Mouse (Mus musculus): ENCODE measurements around the gene 4930556J24Rik.
"Not testable (repeated sequence)": the region's sequence is repeated elsewhere in the genome, so short reads cannot be mapped to it uniquely, and the experiment has no call there.

Gene 4930556J24Rik

GRCm38 (mm10) chr11:3921281-3921850, 55.2 kb downstream of the 4930556J24Rik start:
- peak in 1 of 2 experiments; percentile 35 for DNase-seq (ENCODE audit: low spot score in 2 of 2)

DNA sequence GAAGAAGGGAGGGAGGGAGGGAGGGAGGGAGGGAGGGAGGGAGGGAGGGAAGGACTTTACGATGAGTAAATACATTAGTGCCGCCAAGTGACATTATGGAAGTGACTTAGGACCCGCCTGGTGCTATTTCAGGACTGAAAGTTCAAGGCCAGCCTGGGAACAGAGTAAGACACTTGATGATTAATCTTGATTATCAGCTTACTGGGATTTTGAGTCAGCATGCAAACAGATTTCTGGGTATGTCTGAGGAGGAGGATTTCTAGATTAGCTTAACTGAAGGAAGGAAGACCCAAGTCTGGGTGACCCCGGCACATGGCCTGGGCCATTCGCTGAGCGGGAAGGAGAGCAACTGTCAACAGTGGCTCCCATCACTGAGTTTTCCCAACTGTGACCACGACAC, 56.1 kb downstream of the 4930556J24Rik start:
- DNase-seq (ENCODE audit: low spot score in 2 of 2) = no peak

- no peak for DNase-seq (ENCODE audit: low spot score in 2 of 2)
Measured at GRCm38 (mm10) chr11:3918738-3919137, 57.8 kb downstream of the 4930556J24Rik start.

GRCm38 (mm10) chr11:3914109-3914840, 62.3 kb downstream of the 4930556J24Rik start, which contains the start of gene Slc35e4:
Gene Slc35e4, minus strand, starts transcription at chr11:3914664.
- DNase-seq (ENCODE audit: low spot score in 2 of 2) = peak; percentile 79 to 84

DNA sequence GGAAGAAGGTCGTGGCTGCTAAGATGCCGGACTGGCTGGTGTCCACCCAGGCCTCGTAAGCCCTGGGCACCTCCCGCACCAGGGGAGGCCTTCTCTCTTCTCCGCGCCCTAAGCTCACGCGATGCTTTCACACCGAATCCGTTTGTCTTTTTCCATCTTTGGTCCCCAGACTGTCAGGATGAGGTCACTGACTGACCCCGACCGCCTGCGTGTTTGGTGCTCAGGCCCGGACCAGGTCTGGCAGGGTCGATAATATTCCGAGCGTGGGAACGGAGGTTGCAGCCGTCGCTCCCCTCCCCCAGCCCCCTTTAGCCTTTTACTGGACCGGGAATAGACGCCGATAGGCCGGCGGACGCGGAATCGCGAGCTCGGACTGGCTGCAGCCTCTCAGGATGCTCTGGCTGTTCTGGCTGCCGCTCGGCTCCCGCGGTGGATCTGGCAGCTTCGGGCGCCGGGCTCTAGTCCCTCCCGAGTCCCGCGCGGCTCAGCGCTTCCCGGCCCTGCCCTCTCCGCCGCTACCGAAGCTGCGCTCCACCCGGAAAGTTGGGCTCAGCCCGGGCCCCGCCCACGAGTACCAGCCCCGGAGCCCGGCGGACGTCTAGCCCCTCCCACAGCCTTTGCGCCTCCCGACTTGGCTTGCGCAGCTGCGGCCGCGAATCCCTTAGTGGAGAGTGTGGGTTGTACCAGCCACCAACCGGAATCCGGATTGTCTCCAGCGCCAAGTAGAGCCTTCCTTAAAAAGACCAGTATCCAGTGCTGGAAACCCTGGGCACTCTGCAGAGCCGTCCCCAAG, 63.1 kb downstream of the 4930556J24Rik start:
- DNase-seq (ENCODE audit: low spot score in 2 of 2) = peak; percentile 84

DNA sequence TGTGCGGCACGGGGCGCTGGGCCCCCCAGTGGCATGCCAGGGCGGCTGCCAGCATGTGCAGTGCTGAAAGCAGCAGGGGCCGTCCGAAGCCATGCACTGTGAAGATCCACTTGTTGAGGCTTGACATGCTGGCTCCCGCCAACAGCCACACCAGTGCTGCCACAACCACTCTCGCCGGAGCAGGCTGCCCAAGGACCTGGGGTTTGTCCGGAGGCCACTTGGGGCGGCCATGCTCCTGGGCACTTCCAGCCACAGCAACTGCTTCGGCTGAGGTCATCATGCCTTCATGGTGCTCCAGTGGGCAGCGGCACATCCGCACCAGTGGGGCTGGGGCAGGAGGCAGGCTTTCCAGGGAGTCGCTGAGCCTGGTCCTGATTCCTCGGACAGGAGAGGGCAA, 63.7 kb downstream of the 4930556J24Rik start:
- no peak for DNase-seq (ENCODE audit: low spot score in 2 of 2)

DNA sequence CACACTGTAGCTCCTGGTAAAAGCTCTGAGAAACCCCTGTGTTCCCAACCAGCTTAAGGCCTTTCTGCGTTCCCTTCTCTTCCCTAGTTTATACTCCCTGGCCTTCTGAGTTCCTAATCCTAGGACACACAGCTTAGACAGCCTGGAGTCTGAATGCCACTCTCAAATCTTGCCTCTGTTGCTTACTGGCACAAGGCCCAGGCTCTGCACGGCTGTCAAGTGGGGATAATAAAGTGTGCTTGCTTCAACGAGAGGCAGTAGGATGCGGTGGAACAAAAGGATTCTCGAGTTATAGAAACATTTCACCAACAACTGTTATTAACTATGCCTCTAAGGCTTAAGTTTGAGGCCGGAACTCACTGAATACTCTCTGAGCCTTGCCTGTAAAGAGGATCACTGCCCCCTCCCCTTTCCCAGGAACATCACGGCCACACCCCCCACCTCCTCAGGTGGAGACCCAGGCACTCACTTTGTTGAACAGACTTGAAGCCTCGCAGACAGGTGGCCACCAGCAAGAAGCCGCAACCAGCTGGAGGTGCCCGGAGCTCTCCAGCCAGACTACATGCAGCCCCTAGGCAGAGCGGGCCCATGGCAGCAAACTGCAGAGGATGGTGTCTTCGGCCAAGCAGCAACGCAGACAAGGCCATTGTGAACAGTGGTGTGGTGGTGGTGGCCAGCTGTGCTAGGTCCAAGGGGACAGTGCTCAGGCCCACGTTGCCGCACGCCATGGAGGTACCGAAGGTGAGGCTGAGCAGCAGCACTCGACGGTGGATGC, 64.3 kb downstream of the 4930556J24Rik start:
- DNase-seq (ENCODE audit: low spot score in 2 of 2) = no peak

DNA sequence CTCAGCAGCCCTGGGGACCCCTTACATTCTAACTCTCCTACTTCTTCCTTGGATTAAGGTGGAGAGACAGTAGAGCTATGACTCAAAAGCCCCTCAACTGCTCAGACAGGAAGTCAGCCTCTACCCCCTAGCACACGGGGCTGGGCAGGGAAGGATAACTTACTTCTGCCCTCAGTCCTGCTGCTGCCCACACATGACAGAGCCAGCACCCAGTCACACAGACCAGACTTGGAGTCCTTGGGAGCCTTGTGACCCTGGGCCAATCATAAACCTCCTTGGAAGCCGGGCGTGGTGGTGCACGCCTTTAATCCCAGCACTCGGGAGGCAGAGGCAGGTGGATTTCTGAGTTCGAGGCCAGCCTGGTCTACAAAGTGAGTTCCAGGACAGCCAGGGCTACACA, 65.1 kb downstream of the 4930556J24Rik start:
- DNase-seq (ENCODE audit: low spot score in 2 of 2) = not testable (repeated sequence)

- DNase-seq (ENCODE audit: low spot score in 2 of 2) = no peak
Measured at GRCm38 (mm10) chr11:3910513-3911310, 65.9 kb downstream of the 4930556J24Rik start.

DNA sequence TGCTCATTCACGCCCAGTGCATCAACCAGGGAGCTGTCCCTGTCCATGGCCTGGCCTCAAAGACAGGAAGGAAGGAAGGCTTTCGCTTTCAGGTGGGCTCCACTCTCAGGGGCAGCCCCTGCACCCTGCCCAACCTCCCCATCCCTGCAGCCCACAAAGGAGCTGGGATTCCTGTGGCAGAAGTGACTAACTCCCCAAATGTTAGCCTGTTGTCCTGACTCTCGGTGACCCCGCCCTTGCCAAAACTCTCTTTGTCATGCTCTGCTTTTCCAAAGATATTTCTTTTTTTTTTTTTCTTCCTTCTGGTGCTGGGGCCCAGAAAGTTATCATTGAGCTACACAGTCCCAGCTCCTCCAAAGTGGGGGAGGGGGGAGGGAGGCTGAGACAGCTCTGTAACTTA, 67.3 kb downstream of the 4930556J24Rik start:
- no peak for DNase-seq (ENCODE audit: low spot score in 2 of 2)

GRCm38 (mm10) chr11:3905446-3905845, 71.1 kb downstream of the 4930556J24Rik start:
- no peak for DNase-seq (ENCODE audit: low spot score in 2 of 2)

DNA sequence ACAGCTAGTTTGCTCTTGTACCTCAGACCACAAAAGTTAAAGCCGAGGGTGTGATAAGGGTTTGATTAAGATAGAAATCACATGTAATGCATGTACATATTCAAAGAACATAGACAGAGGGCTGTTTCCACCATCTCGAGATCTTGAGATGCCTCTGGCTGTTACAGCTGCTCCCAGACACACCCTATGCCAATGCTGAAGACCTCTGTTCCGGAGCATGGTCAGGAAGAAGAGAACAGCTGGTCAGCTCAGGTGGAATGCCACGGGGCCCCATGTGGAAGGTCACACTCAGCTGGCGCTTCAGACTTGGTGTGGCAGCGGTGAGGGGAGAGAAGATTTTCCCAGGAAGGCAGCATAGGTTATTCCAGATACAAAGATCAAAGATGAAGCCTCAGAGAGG, 71.9 kb downstream of the 4930556J24Rik start:
- DNase-seq (ENCODE audit: low spot score in 2 of 2) = no peak

DNA sequence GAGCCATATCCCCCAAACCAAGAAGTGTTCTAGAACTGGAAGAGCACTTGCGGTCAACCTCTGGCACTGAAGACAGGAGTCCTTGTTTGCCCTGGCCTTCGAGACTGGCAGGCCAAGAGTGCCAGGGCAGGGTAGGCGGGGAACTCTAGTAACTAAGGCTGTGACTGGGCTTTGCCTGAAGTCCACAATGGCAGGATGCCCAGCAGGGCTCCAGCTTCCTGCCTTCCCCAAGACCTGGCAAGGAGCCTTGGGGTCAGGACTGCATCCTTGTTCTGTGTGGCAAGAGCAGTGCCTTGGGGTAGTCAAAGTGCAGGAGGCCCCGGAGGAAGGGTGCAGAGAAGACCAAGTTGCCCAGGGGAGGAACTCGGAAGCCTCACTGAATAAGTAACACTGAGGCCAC, 73.5 kb downstream of the 4930556J24Rik start:
- peak in 1 of 2 experiments; percentile 44 for DNase-seq (ENCODE audit: low spot score in 2 of 2)

DNA sequence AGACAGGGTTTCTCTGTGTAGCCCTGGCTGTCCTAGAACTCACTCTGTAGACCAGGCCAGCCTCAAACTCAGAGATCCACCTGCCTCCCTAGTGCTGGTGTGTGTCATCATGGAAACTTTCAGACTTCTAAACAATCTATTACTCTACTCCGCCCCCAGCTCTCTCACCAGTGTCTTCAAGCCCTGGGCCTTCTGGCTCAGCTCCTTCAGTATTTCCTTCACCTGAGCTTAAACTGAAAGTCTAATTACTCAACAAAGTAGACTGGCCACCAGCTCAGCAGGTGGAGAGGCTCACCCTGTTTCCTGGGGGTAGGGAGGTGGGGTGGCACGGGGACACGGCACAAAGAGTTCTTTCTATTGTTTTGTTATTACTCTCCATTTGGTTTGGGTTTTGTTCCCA, 74.1 kb downstream of the 4930556J24Rik start:
- no peak for DNase-seq (ENCODE audit: low spot score in 2 of 2)

GRCm38 (mm10) chr11:3900296-3900695, 76.3 kb downstream of the 4930556J24Rik start:
- no peak for DNase-seq (ENCODE audit: low spot score in 2 of 2)

- no peak for DNase-seq (ENCODE audit: low spot score in 2 of 2)
Measured at GRCm38 (mm10) chr11:3895933-3896332, 80.6 kb downstream of the 4930556J24Rik start.

DNA sequence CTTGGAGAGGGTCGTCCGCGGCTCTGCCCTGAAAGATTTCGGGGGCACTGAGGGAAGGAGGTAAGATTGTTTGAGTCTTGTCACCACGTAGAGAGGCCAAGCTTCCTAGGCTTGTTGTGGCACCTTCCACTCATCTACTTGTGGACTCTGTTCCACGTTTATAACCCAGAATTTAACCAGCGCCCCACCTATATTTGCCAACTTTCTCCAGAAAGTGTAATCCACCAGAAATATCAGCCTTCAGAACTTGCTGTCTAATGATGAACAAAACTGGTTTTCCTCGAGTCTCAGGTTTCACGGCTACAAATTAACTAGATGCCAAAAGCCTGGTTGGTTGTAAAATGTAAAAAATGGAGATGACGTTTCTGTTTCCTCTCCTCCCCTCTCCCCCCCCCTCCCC, 81.1 kb downstream of the 4930556J24Rik start:
- no peak for DNase-seq (ENCODE audit: low spot score in 2 of 2)

GRCm38 (mm10) chr11:3894406-3895281, 81.9 kb downstream of the 4930556J24Rik start, which contains the start of the genes 4921536K21Rik and Dusp18:
Gene 4921536K21Rik, minus strand, starts transcription at chr11:3895098.
Gene Dusp18, plus strand, starts transcription at chr11:3895240.
- DNase-seq (ENCODE audit: low spot score in 2 of 2) = peak; percentile 93 to 94

GRCm38 (mm10) chr11:3893970-3894369, 82.6 kb downstream of the 4930556J24Rik start:
- DNase-seq (ENCODE audit: low spot score in 2 of 2) = no peak
